Mouse (Mus musculus) adipose tissue, adult 10 weeks (tissue): ENCODE measurements around the gene Arhgef3. TPM values are rescaled to one million over a fixed set of nuclear protein-coding genes. Genes with fewer than 3 reads are reported as not detected.

Source experiments
- polyA plus RNA-seq: library from polyadenylated mRNA; stranded (reverse); fragments of 350-450 nt; fragmentation: Illumina TruSeq; extraction: RNeasy Lipid Tissue Mini Kit (QIAGEN cat#74804); gene quantifications from one replicate; pipeline ENCODE4 v1.2.3, GENCODE M21; 2014; ENCODE audit warnings: low read depth, low replicate concordance

Gene Arhgef3
- 16.5 TPM for polyA plus RNA-seq

DNA sequence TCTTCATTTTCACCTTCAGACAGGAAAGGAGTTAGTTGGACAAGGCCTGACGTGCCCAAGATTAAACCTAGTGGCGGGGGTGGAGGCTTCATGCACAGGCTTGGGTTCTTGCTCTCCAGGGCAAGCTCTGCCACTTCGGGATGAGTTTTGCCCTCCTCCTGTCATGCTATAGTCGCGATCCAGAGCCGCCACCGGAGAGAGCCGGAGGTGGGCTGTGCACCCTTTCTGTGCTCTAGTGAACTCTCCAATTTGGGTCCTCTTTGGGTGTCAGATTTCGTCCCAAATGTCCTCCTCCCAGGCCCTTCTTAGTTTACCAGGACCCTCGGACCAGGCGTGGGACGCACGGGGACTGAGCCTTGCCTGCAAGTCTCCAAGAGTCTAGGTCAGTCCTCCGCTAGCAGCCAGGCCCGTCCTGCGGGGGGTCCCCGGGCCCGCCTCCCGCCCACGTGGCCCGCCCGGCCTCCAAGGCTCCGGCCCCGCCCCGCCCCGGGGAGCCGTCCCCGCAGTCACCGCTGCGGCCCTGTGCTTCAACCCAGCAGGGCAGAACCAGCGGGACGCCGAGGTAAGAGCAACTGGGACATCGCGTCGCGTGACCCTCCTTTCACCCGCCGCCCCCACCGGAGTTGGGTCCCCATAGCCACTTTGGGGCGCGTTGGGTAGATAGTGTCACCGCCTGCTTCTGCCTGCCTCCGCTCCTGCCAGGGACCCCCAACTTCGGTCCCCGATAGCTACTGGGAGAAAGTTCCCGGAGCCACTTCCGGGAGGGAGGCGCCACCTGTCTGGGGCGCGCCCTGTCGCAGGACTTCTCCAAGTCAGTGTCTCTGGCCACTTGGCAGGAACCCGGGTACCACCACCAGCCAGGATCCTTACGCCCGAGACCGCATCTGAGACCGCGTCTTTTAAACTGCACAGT is at the start of gene Arhgef3:
TSS of gene Arhgef3 (plus strand) at position 538 of the 913 bp plus-strand sequence.

GRCm38 (mm10) chr14:27428573-27428972 is 313.9 kb downstream of the Arhgef3 start, which contains the start of gene Fam208a:
Fam208a (plus strand) TSS chr14:27428834.

Other genes starting within 250 kb of the Arhgef3 start
- gene Asb14, start 220.3 kb upstream of the Arhgef3 start, polyA plus RNA-seq = 0.42 TPM
- gene Appl1, start 143.7 kb upstream of the Arhgef3 start, polyA plus RNA-seq = 11.8 TPM
- not detected for gene Hesx1, start 120.5 kb upstream of the Arhgef3 start, polyA plus RNA-seq
- 3.8 TPM for gene Il17rd, start 76.0 kb upstream of the Arhgef3 start, polyA plus RNA-seq